Mouse (Mus musculus) heart, postnatal 0 days (tissue): ENCODE results near the gene Rfx4.
A peak's percentile ranks its signal among the peaks of the same experiment; 100 is the strongest.

Experiments
- CTCF ChIP-seq: IDR thresholded peaks from 2 replicates; pipeline ENCODE4 v1.5.1; 2016; ENCODE audit warnings: antibody characterized with exemption, control low read depth, low read depth
- EP300 ChIP-seq: IDR thresholded peaks from 2 replicates; pipeline ENCODE4 v1.6.1; 2016; ENCODE audit warnings: antibody characterized with exemption, low read depth

DNA sequence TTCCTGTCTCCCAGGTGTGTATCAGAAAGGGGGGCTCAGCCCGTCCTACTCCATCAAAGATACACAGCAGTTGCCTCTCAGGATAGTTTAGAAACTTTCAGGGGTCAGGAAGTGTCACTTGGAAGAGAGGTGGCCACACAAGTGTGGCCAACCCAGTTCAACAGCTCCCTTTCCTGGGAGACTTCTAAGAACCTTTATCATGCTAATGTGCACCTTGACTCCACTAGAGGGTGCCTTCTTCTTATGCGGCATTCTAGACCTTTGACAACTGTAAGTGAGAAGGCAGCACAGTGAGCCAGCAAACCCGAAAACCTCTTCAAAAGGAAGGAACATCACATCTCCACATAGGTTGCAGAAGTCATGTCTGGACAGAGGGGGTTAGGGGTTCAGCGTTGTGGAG lies 80.2 kb downstream of the Rfx4 start:
- TF ChIP-seq CTCF (peak; percentile 78), EP300 (no peak)
